ENCODE assay signal across 19 mouse cellular contexts in the genomic region with DNA sequence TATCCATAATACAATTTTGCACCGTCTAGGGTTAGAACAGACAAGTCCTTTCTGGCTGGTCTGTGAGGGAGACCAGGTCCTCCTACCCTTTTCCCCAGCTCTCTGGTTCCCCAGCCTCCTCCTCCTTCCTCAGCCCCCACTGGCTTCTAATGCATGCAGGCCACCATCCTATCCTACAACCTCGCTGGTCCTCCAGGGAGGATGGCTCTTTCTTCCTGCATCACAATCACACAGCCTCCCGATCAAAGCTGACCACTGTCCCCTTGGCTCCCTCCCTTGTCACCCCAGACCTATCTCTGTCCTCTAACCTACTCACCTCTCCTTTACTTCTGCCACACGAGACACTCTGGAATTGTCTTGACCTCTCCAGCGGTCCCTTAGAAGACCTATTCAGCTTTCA. TPM values are rescaled to one million over a fixed set of nuclear protein-coding genes. Genes with fewer than 3 reads are reported as not detected.
"Had no signal": no experiment of that assay in that cellular context is flagged by ENCODE, and none has a peak within 500 bp of the region (broad histone marks: within the 10 kb centered on the region; RNA-seq: fewer than 3 reads in every experiment).

No protein-coding gene starts in this region.

- H3K4me2 ChIP-seq: liver, embryonic 15.5 days; stomach, embryonic 15.5 days had no signal

- H3K27ac ChIP-seq: liver, embryonic 15.5 days; lung, embryonic 15.5 days; macrophage; midbrain, embryonic 12.5 days; midbrain, embryonic 15.5 days; neural tube, embryonic 12.5 days; stomach, embryonic 15.5 days; stomach, postnatal 0 days had no signal

- H3K9ac ChIP-seq: liver, embryonic 15.5 days; liver, postnatal 0 days; lung, embryonic 15.5 days; midbrain, embryonic 12.5 days; midbrain, embryonic 15.5 days; neural tube, embryonic 12.5 days; stomach, embryonic 15.5 days had no signal

- DNase-seq: liver, postnatal 0 days; lung, adult 2 months; lung, postnatal 14 days; lung, postnatal 36 days; right cerebral cortex, postnatal 14 days; thymus, adult 2 months; thymus, postnatal 25 days; thymus, postnatal 4 days had no signal

- H3K9me3 ChIP-seq: liver, embryonic 15.5 days; lung, embryonic 15.5 days; midbrain, embryonic 12.5 days; midbrain, embryonic 15.5 days; neural tube, embryonic 12.5 days; stomach, embryonic 15.5 days had no signal

- ATAC-seq: liver, postnatal 0 days; lung, postnatal 0 days; midbrain, embryonic 15.5 days had no signal

- H3K36me3 ChIP-seq: liver, embryonic 15.5 days; lung, embryonic 15.5 days; midbrain, embryonic 12.5 days; midbrain, embryonic 15.5 days; neural tube, embryonic 12.5 days; stomach, embryonic 15.5 days had no signal

- H3K4me3 ChIP-seq: liver, embryonic 15.5 days; lung, embryonic 15.5 days; megakaryocyte, embryonic 14.5 days; stomach, embryonic 15.5 days had no signal

RNA-seq across cellular contexts. Expression of gene Oxtr, which starts 1.8 kb away (rescaled TPM):
- polyA plus RNA-seq: liver, embryonic 15.5 days; macrophage had no signal

RNA-seq across cellular contexts. Expression of gene Cav3, which starts 28.7 kb away (rescaled TPM):
- polyA plus RNA-seq: macrophage; midbrain, embryonic 12.5 days; midbrain, embryonic 15.5 days; midbrain, postnatal 0 days had no signal
